Mouse (Mus musculus) MEL (cell line): ENCODE data around the gene Ttc36. TPM values are rescaled to one million over a fixed set of nuclear protein-coding genes. Genes with fewer than 3 reads are reported as not detected.

Source experiments
- DNase-seq: peaks from one replicate; pipeline ENCODE4 v3.0.0; 2011; ENCODE audit warnings: low read depth, low spot score
- H3K27ac ChIP-seq: 2 replicates; pipeline ENCODE4 v1.5.1; 2012; ENCODE audit warnings: low read depth, mild to moderate bottlenecking, control low read depth, low read length, moderate library complexity; ENCODE audit not compliant: control insufficient read depth
- H3K27me3 ChIP-seq, 2 experiments: fragments of 150-350 bp in 1 of 2; sonication (generic) in 1 of 2; 2 replicates each; pipeline ENCODE4 v1.6.1; 2012; ENCODE audit warnings: low read length in 2 of 2, mild to moderate bottlenecking in 2 of 2, improper control_type of control experiment in 1 of 2, moderate library complexity in 1 of 2; ENCODE audit not compliant: insufficient read depth in 2 of 2, control insufficient read depth in 1 of 2
- H3K36me3 ChIP-seq, 2 experiments: 2 replicates each; pipeline ENCODE4 v1.6.1; 2012 to 2014; ENCODE audit warnings: low read length in 2 of 2, improper control_type of control experiment in 1 of 2, inconsistent platforms in 1 of 2, mild to moderate bottlenecking in 1 of 2; ENCODE audit not compliant: insufficient read depth in 2 of 2, control insufficient read depth in 1 of 2
- H3K4me1 ChIP-seq, 2 experiments: fragments of 150-350 bp in 1 of 2; sonication (generic) in 1 of 2; 2 replicates each; pipeline ENCODE4 v1.6.1; 2012; ENCODE audit warnings: low read length in 2 of 2, improper control_type of control experiment in 1 of 2, mild to moderate bottlenecking in 1 of 2; ENCODE audit not compliant: insufficient read depth in 2 of 2, control insufficient read depth in 1 of 2
- H3K4me3 ChIP-seq, 2 experiments: fragments of 150-350 bp in 1 of 2; sonication (generic) in 1 of 2; 2 replicates each; pipeline ENCODE4 v1.5.1; 2012; ENCODE audit warnings: low read depth in 2 of 2, low read length in 2 of 2, mild to moderate bottlenecking in 2 of 2, moderate library complexity in 2 of 2, control low read depth in 1 of 2, improper control_type of control experiment in 1 of 2; ENCODE audit not compliant: control insufficient read depth in 1 of 2, insufficient read depth in 1 of 2
- H3K79me2 ChIP-seq: 2 replicates; pipeline ENCODE4 v1.6.1; 2012; ENCODE audit warnings: mild to moderate bottlenecking, low read length, moderate library complexity; ENCODE audit not compliant: control insufficient read depth, poor library complexity, insufficient read depth
- H3K9ac ChIP-seq: 2 replicates; pipeline ENCODE4 v1.6.1; 2012; ENCODE audit warnings: low read depth, mild to moderate bottlenecking, control low read depth, low read length, moderate library complexity; ENCODE audit not compliant: control insufficient read depth, poor library complexity, severe bottlenecking
- H3K9me3 ChIP-seq: fragments of 150-350 bp; sonication (generic); replicated peaks from 2 replicates; pipeline ENCODE4 v1.6.1; 2012; ENCODE audit warnings: mild to moderate bottlenecking, low read length, improper control_type of control experiment, moderate library complexity; ENCODE audit not compliant: insufficient read depth
- BHLHE40 ChIP-seq: IDR thresholded peaks from 2 replicates; pipeline ENCODE4 v1.6.1; 2012; ENCODE audit warnings: low read depth, mild to moderate bottlenecking, inconsistent platforms, low read length, improper control_type of control experiment, borderline replicate concordance
- CHD2 ChIP-seq: IDR thresholded peaks from 2 replicates; pipeline ENCODE4 v1.6.1; 2011; ENCODE audit warnings: low read length, improper control_type of control experiment
- CTCF ChIP-seq, 3 experiments: IDR thresholded peaks in 2 of 3; conservative IDR thresholded peaks in 1 of 3; 2 replicates each; pipeline ENCODE4 v1.5.1; 2011 to 2012; ENCODE audit warnings: low read length in 3 of 3, low read depth in 2 of 3, mild to moderate bottlenecking in 2 of 3, improper control_type of control experiment in 1 of 3, inconsistent platforms in 1 of 3, mixed read lengths in 1 of 3, moderate library complexity in 1 of 3; ENCODE audit not compliant: control insufficient read depth in 1 of 3, insufficient read depth in 1 of 3, poor library complexity in 1 of 3, severe bottlenecking in 1 of 3
- ELF1 ChIP-seq: IDR thresholded peaks from 2 replicates; pipeline ENCODE4 v1.6.1; 2014; ENCODE audit warnings: low read depth, mild to moderate bottlenecking, inconsistent platforms, low read length, improper control_type of control experiment, moderate library complexity
- EP300 ChIP-seq, 2 experiments: IDR thresholded peaks; 2 replicates each; pipeline ENCODE4 v1.6.1; 2011; ENCODE audit warnings: improper control_type of control experiment in 2 of 2, low read length in 2 of 2, low read depth in 1 of 2, mild to moderate bottlenecking in 1 of 2
- GABPA ChIP-seq: IDR thresholded peaks from 2 replicates; pipeline ENCODE4 v1.6.1; 2012; ENCODE audit warnings: low read depth, mild to moderate bottlenecking, inconsistent platforms, low read length, improper control_type of control experiment, moderate library complexity
- GATA1 ChIP-seq: IDR thresholded peaks from 2 replicates; pipeline ENCODE4 v1.6.1; 2011; ENCODE audit warnings: low read depth, low read length, improper control_type of control experiment
- KAT2A ChIP-seq: conservative IDR thresholded peaks from 2 replicates; pipeline ENCODE4 v1.6.1; 2012; ENCODE audit warnings: low read depth, low read length, improper control_type of control experiment, inconsistent platforms
- MAFK ChIP-seq: IDR thresholded peaks from 2 replicates; pipeline ENCODE4 v1.6.1; 2011; ENCODE audit warnings: low read depth, mild to moderate bottlenecking, low read length, improper control_type of control experiment, borderline replicate concordance
- MAX ChIP-seq: IDR thresholded peaks from 2 replicates; pipeline ENCODE4 v1.6.1; 2011; ENCODE audit warnings: low read length, improper control_type of control experiment
- MEF2A ChIP-seq: IDR thresholded peaks from 2 replicates; pipeline ENCODE4 v1.6.1; 2014; ENCODE audit warnings: low read depth, mild to moderate bottlenecking, inconsistent platforms, low read length, improper control_type of control experiment; ENCODE audit not compliant: poor library complexity, insufficient replicate concordance, severe bottlenecking; ENCODE audit errors: extremely low read depth
- NELFE ChIP-seq: IDR thresholded peaks from 2 replicates; pipeline ENCODE4 v1.6.1; 2011; ENCODE audit warnings: low read depth, low read length, improper control_type of control experiment
- NRF1 ChIP-seq: IDR thresholded peaks from 2 replicates; pipeline ENCODE4 v1.6.1; 2014; ENCODE audit warnings: low read depth, mild to moderate bottlenecking, inconsistent platforms, low read length, improper control_type of control experiment, moderate library complexity; ENCODE audit not compliant: poor library complexity, insufficient read depth, severe bottlenecking
- POLR2A ChIP-seq, 2 experiments: IDR thresholded peaks; 2 replicates each; pipeline ENCODE4 v1.6.1; 2011 to 2012; ENCODE audit warnings: low read length in 2 of 2, mild to moderate bottlenecking in 2 of 2, control low read depth in 1 of 2, improper control_type of control experiment in 1 of 2, low read depth in 1 of 2, moderate library complexity in 1 of 2; ENCODE audit not compliant: control insufficient read depth in 1 of 2, insufficient read depth in 1 of 2, poor library complexity in 1 of 2
- POLR2AphosphoS2 ChIP-seq: IDR thresholded peaks from 2 replicates; pipeline ENCODE4 v1.6.1; 2011; ENCODE audit warnings: low read length, improper control_type of control experiment
- POLR2AphosphoS5 ChIP-seq: IDR thresholded peaks from 2 replicates; pipeline ENCODE4 v1.6.1; 2012; ENCODE audit warnings: low read depth, borderline replicate concordance, mild to moderate bottlenecking, inconsistent platforms, low read length, moderate library complexity, mixed read lengths
- RAD21 ChIP-seq: IDR thresholded peaks from 2 replicates; pipeline ENCODE4 v1.6.1; 2011; ENCODE audit warnings: mild to moderate bottlenecking, low read depth, low read length, improper control_type of control experiment
- RCOR1 ChIP-seq: IDR thresholded peaks from 2 replicates; pipeline ENCODE4 v1.6.1; 2012; ENCODE audit warnings: low read depth, mild to moderate bottlenecking, inconsistent platforms, low read length, improper control_type of control experiment
- SMC3 ChIP-seq: IDR thresholded peaks from 2 replicates; pipeline ENCODE4 v1.6.1; 2011; ENCODE audit warnings: low read depth, low read length, improper control_type of control experiment
- TAL1 ChIP-seq: IDR thresholded peaks from 2 replicates; pipeline ENCODE4 v1.6.1; 2012; ENCODE audit warnings: mild to moderate bottlenecking, inconsistent platforms, low read length, moderate library complexity, mixed read lengths
- TBP ChIP-seq: IDR thresholded peaks from 2 replicates; pipeline ENCODE4 v1.8.0; 2011; ENCODE audit warnings: low read depth, low read length, improper control_type of control experiment
- ZC3H11A ChIP-seq: IDR thresholded peaks from 2 replicates; pipeline ENCODE4 v1.6.1; 2012; ENCODE audit warnings: low read depth, mild to moderate bottlenecking, inconsistent platforms, low read length, improper control_type of control experiment
- ZNF384 ChIP-seq: IDR thresholded peaks from 2 replicates; pipeline ENCODE4 v1.6.1; 2012; ENCODE audit warnings: low read depth, mild to moderate bottlenecking, inconsistent platforms, low read length, improper control_type of control experiment
- polyA plus RNA-seq, 2 experiments: library from polyadenylated mRNA; stranded (reverse) in 1 of 2; unstranded in 1 of 2; fragments of >175 nt in 1 of 2; fragments of >200 nt in 1 of 2; gene quantifications; 2 replicates each; pipeline versions ENCODE4 v1.2.1 to v1.2.4; 2012; ENCODE audit warnings: low replicate concordance in 2 of 2, low read depth in 1 of 2; ENCODE audit not compliant: insufficient read length in 2 of 2, insufficient read depth in 1 of 2, missing spikeins in 1 of 2
- total RNA-seq: library from RNA; depleted of rRNA; stranded (reverse); fragments of 300-350 nt; gene quantifications from 2 replicates; pipeline ENCODE4 v1.2.3, GENCODE M21; 2012

Gene Ttc36
- total and polyA plus RNA-seq, 3 experiments: 0.49 TPM; not detected in 2

GRCm38 (mm10) chr9:44810316-44810715 lies 7.4 kb upstream of the Ttc36 start:
- Histone ChIP-seq H3K27me3 (no peaks in the 10 kb centered on the region), H3K36me3 (peaks cover 0 to 19% of the 10 kb centered on the region in 2 experiments; a peak in 2 of 4 replicates), H3K9ac (no peak overlapping the region), H3K27ac (no peak overlapping the region), H3K4me1 (no peaks in the 10 kb centered on the region), H3K9me3 (no peaks in the 10 kb centered on the region), H3K79me2 (no peaks in the 10 kb centered on the region), H3K4me3 (no peak overlapping the region)
- no peak for DNase-seq
- TF ChIP-seq CTCF (IDR thresholded peaks at IDR 0.05 in 2 of 3, conservative IDR thresholded peaks at IDR 0.05 in 1 of 3; ENCODE audit: control insufficient read depth in 1 of 3, insufficient read depth in 1 of 3, low read depth in 2 of 3, low read length in 3 of 3, poor library complexity in 1 of 3, severe bottlenecking in 1 of 3): no peak
- no peak for TF ChIP-seq MEF2A

GRCm38 (mm10) chr9:44807778-44808177 lies 4.9 kb upstream of the Ttc36 start:
- no peak for TF ChIP-seq RCOR1
- TF ChIP-seq GABPA: no peak
- no peak for TF ChIP-seq MAFK
- TF ChIP-seq POLR2AphosphoS5: no peak
- TF ChIP-seq RAD21: no peak
- TF ChIP-seq EP300 (IDR thresholded peaks at IDR 0.05; ENCODE audit: low read depth in 1 of 2, low read length in 2 of 2): no peak
- TF ChIP-seq SMC3: no peak
- TF ChIP-seq TAL1: no peak
- no peak for TF ChIP-seq CHD2
- no peak for TF ChIP-seq ZC3H11A
- TF ChIP-seq BHLHE40: no peak
- TF ChIP-seq ELF1: no peak
- no peak overlapping the region for H3K9ac ChIP-seq
- no peaks in the 10 kb centered on the region for H3K4me1 ChIP-seq
- no peaks in the 10 kb centered on the region for H3K79me2 ChIP-seq
- H3K4me3 ChIP-seq: no peak overlapping the region
- H3K9me3 ChIP-seq: no peaks in the 10 kb centered on the region
- H3K36me3 ChIP-seq: peaks cover 0 to 16% of the 10 kb centered on the region in 2 experiments; a peak in 2 of 4 replicates
- no peaks in the 10 kb centered on the region for H3K27me3 ChIP-seq
- no peak overlapping the region for H3K27ac ChIP-seq
- no peak for DNase-seq

- Histone ChIP-seq H3K9me3 (no peaks in the 10 kb centered on the region), H3K36me3 (peaks cover 0 to 13% of the 10 kb centered on the region in 2 experiments; a peak in 2 of 4 replicates), H3K27me3 (no peaks in the 10 kb centered on the region), H3K4me3 (no peak overlapping the region), H3K79me2 (no peaks in the 10 kb centered on the region), H3K4me1 (no peaks in the 10 kb centered on the region), H3K27ac (no peak overlapping the region), H3K9ac (no peak overlapping the region)
- no peak for DNase-seq
- TF ChIP-seq POLR2AphosphoS5: no peak
- no peak for TF ChIP-seq TBP
- TF ChIP-seq MEF2A: no peak
- no peak for TF ChIP-seq GATA1
- no peak for TF ChIP-seq ELF1
- TF ChIP-seq POLR2A (IDR thresholded peaks at IDR 0.05; ENCODE audit: control insufficient read depth in 1 of 2, insufficient read depth in 1 of 2, low read depth in 1 of 2, low read length in 2 of 2, poor library complexity in 1 of 2): no peak
- TF ChIP-seq MAX: no peak
- no peak for TF ChIP-seq ZNF384
- TF ChIP-seq NRF1: no peak
- no peak for TF ChIP-seq NELFE
- TF ChIP-seq RAD21: no peak
- no peak for TF ChIP-seq POLR2AphosphoS2
- no peak for TF ChIP-seq EP300 (IDR thresholded peaks at IDR 0.05; ENCODE audit: low read depth in 1 of 2, low read length in 2 of 2)
- no peak for TF ChIP-seq MAFK
- TF ChIP-seq GABPA: no peak
- TF ChIP-seq KAT2A: no peak
These were observed 4.3 kb upstream of the Ttc36 start for GRCm38 (mm10) chr9:44807141-44807540.
